18 mouse cellular contexts compared by ENCODE assay signal in genomic region chr8:87152068-87152915, GRCm38 (mm10).
DNase-seq lines count a peak whose midpoint lies in the region; ATAC-seq and TF ChIP-seq lines count a peak whose summit lies in the region.
"Had no signal": no experiment of that assay in that cellular context is flagged by ENCODE, and none has a peak within 500 bp of the region (broad histone marks: within the 10 kb centered on the region; RNA-seq: fewer than 3 reads in every experiment).

No protein-coding gene starts in this region.

- 53% methylated on average over 8 of the region's 8 CpGs for WGBS in heart, embryonic 10.5 days
- WGBS in heart, adult 2 months, result 68% methylated on average over 8 of the region's 8 CpGs
- WGBS in embryonic facial prominence, embryonic 12.5 days, result 24% methylated on average over 8 of the region's 8 CpGs
- WGBS in neural tube, embryonic 14.5 days, result 14% methylated on average over 8 of the region's 8 CpGs
- WGBS in kidney, adult 2 months, result 53% methylated on average over 8 of the region's 8 CpGs

- no peaks in the 10 kb centered on the region for H3K79me2 ChIP-seq in heart, adult 2 months (replicated peaks; ENCODE audit: control insufficient read depth, insufficient read depth, low read length)

- no peaks in the 10 kb centered on the region for H3K36me3 ChIP-seq in heart, embryonic 10.5 days
- no peaks in the 10 kb centered on the region for H3K36me3 ChIP-seq in heart, adult 2 months (ENCODE audit: control insufficient read depth, insufficient read depth, low read length)
- no peaks in the 10 kb centered on the region for H3K36me3 ChIP-seq in embryonic facial prominence, embryonic 12.5 days
- H3K36me3 ChIP-seq in neural tube, embryonic 14.5 days (ENCODE audit: control insufficient read depth, insufficient read depth, low read length), result no peaks in the 10 kb centered on the region
- no peaks in the 10 kb centered on the region for H3K36me3 ChIP-seq in kidney, adult 2 months (ENCODE audit: control insufficient read depth, insufficient read depth, low read length)
- H3K36me3 ChIP-seq: kidney, embryonic 15.5 days; liver, embryonic 13.5 days had no signal

- H3K4me2 ChIP-seq in embryonic facial prominence, embryonic 12.5 days (replicated peaks), result no peak overlapping the region
- no peak overlapping the region for H3K4me2 ChIP-seq in neural tube, embryonic 14.5 days (ENCODE audit: low read depth, low read length)
- H3K4me2 ChIP-seq: kidney, embryonic 15.5 days; liver, embryonic 13.5 days had no signal

- no peaks in the 10 kb centered on the region for H3K9me3 ChIP-seq in heart, embryonic 10.5 days
- H3K9me3 ChIP-seq in embryonic facial prominence, embryonic 12.5 days, result no peaks in the 10 kb centered on the region
- no peaks in the 10 kb centered on the region for H3K9me3 ChIP-seq in neural tube, embryonic 14.5 days (ENCODE audit: control insufficient read depth, low read length)
- H3K9me3 ChIP-seq: kidney, embryonic 15.5 days; liver, embryonic 13.5 days had no signal

- no peak for TF ChIP-seq POLR2A in heart, adult 2 months (IDR thresholded peaks at IDR 0.05; ENCODE audit: insufficient read depth, low read depth, low read length)
- no peak for TF ChIP-seq POLR2A in kidney, adult 2 months (IDR thresholded peaks at IDR 0.05; ENCODE audit: low read depth, low read length)

- intact Hi-C loops in heart, adult 2 months (cut with DNase I), result no loop called here

- H3K4me3 ChIP-seq in heart, embryonic 10.5 days, result no peak overlapping the region
- no peak overlapping the region for H3K4me3 ChIP-seq in heart, adult 2 months
- no peak overlapping the region for H3K4me3 ChIP-seq in embryonic facial prominence, embryonic 12.5 days
- H3K4me3 ChIP-seq in neural tube, embryonic 14.5 days (ENCODE audit: low read depth, low read length), result no peak overlapping the region
- H3K4me3 ChIP-seq in layer of hippocampus, adult 2 months, result no peak overlapping the region
- no peak overlapping the region for H3K4me3 ChIP-seq in kidney, adult 2 months (ENCODE audit: insufficient read depth, low read depth, low read length)
- H3K4me3 ChIP-seq: erythroblast, embryonic 14.5 days; kidney, embryonic 15.5 days; liver, embryonic 13.5 days had no signal

- DNase-seq in heart, embryonic 10.5 days (ENCODE audit: low spot score), result no peak
- no peak for DNase-seq in heart, adult 2 months
- DNase-seq in mesoderm, embryonic 11.5 days (ENCODE audit: low read depth, low spot score), result peak; percentile 45
- DNase-seq in layer of hippocampus, adult 2 months (ENCODE audit: low spot score in 2 of 2), result no peak
- DNase-seq in kidney, adult 2 months, result no peak
- DNase-seq in frontal cortex, postnatal 25 days (ENCODE audit: low spot score in 2 of 2), result no peak
- DNase-seq: adrenal gland, postnatal 10 days; cerebellum, adult 18-20 months; gastrocnemius, postnatal 25 days; heart, postnatal 14 days; layer of hippocampus, postnatal 36 days; liver, embryonic 13.5 days; spleen, adult 18-20 months; thymus, postnatal 25 days had no signal

- ATAC-seq in embryonic facial prominence, embryonic 12.5 days (ENCODE audit: insufficient number of reproducible peaks, insufficient read depth, low FRiP score, low TSS enrichment), result peak; percentile 75
- ATAC-seq in neural tube, embryonic 14.5 days (ENCODE audit: low read depth), result peak; percentile 66

- TF ChIP-seq CTCF in heart, adult 2 months (IDR thresholded peaks at IDR 0.05), result no peak
- no peak for TF ChIP-seq CTCF in layer of hippocampus, adult 2 months (conservative IDR thresholded peaks at IDR 0.05)
- no peak for TF ChIP-seq CTCF in kidney, adult 2 months (conservative IDR thresholded peaks at IDR 0.05; ENCODE audit: insufficient read depth, insufficient read length, low read depth, low read length)

- H3K4me1 ChIP-seq in heart, embryonic 10.5 days, result peaks cover 14% of the 10 kb centered on the region
- no peaks in the 10 kb centered on the region for H3K4me1 ChIP-seq in heart, adult 2 months (ENCODE audit: control insufficient read depth, insufficient read depth, low read length)
- peaks cover 11% of the 10 kb centered on the region for H3K4me1 ChIP-seq in embryonic facial prominence, embryonic 12.5 days
- no peaks in the 10 kb centered on the region for H3K4me1 ChIP-seq in neural tube, embryonic 14.5 days (ENCODE audit: control insufficient read depth, insufficient read depth, low read length)
- no peaks in the 10 kb centered on the region for H3K4me1 ChIP-seq in kidney, adult 2 months (ENCODE audit: control insufficient read depth, insufficient read depth, low read length)
- H3K4me1 ChIP-seq: kidney, embryonic 15.5 days; liver, embryonic 13.5 days had no signal

- TF ChIP-seq EP300 in heart, adult 2 months (IDR thresholded peaks at IDR 0.05; ENCODE audit: insufficient read depth, low read depth, low read length), result no peak

- H3K27ac ChIP-seq in heart, embryonic 10.5 days, result peak overlapping the region; percentile 22; the same call in 1 of the 2 replicates
- H3K27ac ChIP-seq in heart, adult 2 months, result no peak overlapping the region
- H3K27ac ChIP-seq in embryonic facial prominence, embryonic 12.5 days, result no peak overlapping the region
- H3K27ac ChIP-seq in neural tube, embryonic 14.5 days (ENCODE audit: low read depth, low read length), result peak overlapping the region; percentile 13
- H3K27ac ChIP-seq in layer of hippocampus, adult 2 months, result no peak overlapping the region
- H3K27ac ChIP-seq in kidney, adult 2 months (ENCODE audit: insufficient read depth, low read depth, low read length), result no peak overlapping the region
- H3K27ac ChIP-seq: kidney, embryonic 15.5 days; liver, embryonic 13.5 days had no signal

- H3K9ac ChIP-seq in heart, adult 2 months (ENCODE audit: low read depth, low read length), result no peak overlapping the region
- no peak overlapping the region for H3K9ac ChIP-seq in embryonic facial prominence, embryonic 12.5 days
- H3K9ac ChIP-seq in neural tube, embryonic 14.5 days (replicated peaks; ENCODE audit: low read depth, low read length), result no peak overlapping the region
- H3K9ac ChIP-seq: kidney, embryonic 15.5 days; liver, embryonic 13.5 days had no signal

- no peaks in the 10 kb centered on the region for H3K27me3 ChIP-seq in heart, embryonic 10.5 days (ENCODE audit: insufficient read depth, poor library complexity, severe bottlenecking)
- no peaks in the 10 kb centered on the region for H3K27me3 ChIP-seq in heart, adult 2 months (ENCODE audit: control insufficient read depth, insufficient read depth, low read length)
- no peaks in the 10 kb centered on the region for H3K27me3 ChIP-seq in embryonic facial prominence, embryonic 12.5 days
- no peaks in the 10 kb centered on the region for H3K27me3 ChIP-seq in neural tube, embryonic 14.5 days (ENCODE audit: control insufficient read depth, insufficient read depth, low read length)
- no peaks in the 10 kb centered on the region for H3K27me3 ChIP-seq in kidney, adult 2 months (replicated peaks; ENCODE audit: control insufficient read depth, insufficient read depth, low read length)
- H3K27me3 ChIP-seq: kidney, embryonic 15.5 days; liver, embryonic 13.5 days had no signal

Comparison
In these comparisons a context has a peak if more than half of its experiments do, and no peak if none do; other contexts are left out.
1. H3K27ac ChIP-seq: peak in heart, embryonic 10.5 days (single experiment) and neural tube, embryonic 14.5 days (single experiment); none in heart, adult 2 months (single experiment), embryonic facial prominence, embryonic 12.5 days (single experiment), layer of hippocampus, adult 2 months (single experiment) and kidney, adult 2 months (single experiment).